Mouse (Mus musculus): ENCODE measurements around the gene Relch. TPM values are rescaled to one million over a fixed set of nuclear protein-coding genes. Genes with fewer than 3 reads are reported as not detected.
A peak's percentile ranks its signal among the peaks of the same experiment; 100 is the strongest.

Gene Relch
- polyA plus RNA-seq (2014; fragmentation: Nextera tagmentation; extraction: Ambion mirVana) = 26.2 and 33.5 TPM in 2 replicates

GRCm38 (mm10) chr1:105663171-105663961 lies at the start of gene Relch, which contains the start of gene Pign:
Relch (plus strand) TSS chr1:105663861.
Pign (minus strand) TSS chr1:105663677.
- H3K36me3 ChIP-seq (ENCODE audit: control insufficient read depth, insufficient read depth, low read length) = no peaks in the 10 kb centered on the region
- peak within 1 kb of the TSS; percentile 97 for H3K4me3 ChIP-seq (ENCODE audit: low read depth, low read length)
- no peaks in the 10 kb centered on the region for H3K4me1 ChIP-seq (replicated peaks; ENCODE audit: control insufficient read depth, insufficient read depth, low read length)
- ATAC-seq (ENCODE audit: low FRiP score) (peak; percentile 99), DNase-seq (ENCODE audit: low spot score) (peak; percentile 99)
- under 1% methylated on average over 40 of the region's 41 CpGs for WGBS
- H3K27me3 ChIP-seq (ENCODE audit: control insufficient read depth, insufficient read depth, low read length) = no peaks in the 10 kb centered on the region
- H3K9me3 ChIP-seq (ENCODE audit: control insufficient read depth, low read length) = no peaks in the 10 kb centered on the region
- peak within 1 kb of the TSS; percentile 77 for H3K9ac ChIP-seq (ENCODE audit: low read depth, low read length)
- peak within 1 kb of the TSS; percentile 81 for H3K27ac ChIP-seq (ENCODE audit: low read depth, low read length)
- H3K4me2 ChIP-seq (replicated peaks; ENCODE audit: low read depth, low read length) = peak within 1 kb of the TSS; percentile 90

- H3K9me3 ChIP-seq (ENCODE audit: control insufficient read depth, low read length) = no peaks in the 10 kb centered on the region
- 49% methylated on average over 3 of the region's 3 CpGs for WGBS
- no peak overlapping the region for H3K27ac ChIP-seq (ENCODE audit: low read depth, low read length)
- no peaks in the 10 kb centered on the region for H3K27me3 ChIP-seq (ENCODE audit: control insufficient read depth, insufficient read depth, low read length)
- no peak overlapping the region for H3K4me2 ChIP-seq (replicated peaks; ENCODE audit: low read depth, low read length)
- no peak overlapping the region for H3K4me3 ChIP-seq (ENCODE audit: low read depth, low read length)
- no peaks in the 10 kb centered on the region for H3K36me3 ChIP-seq (ENCODE audit: control insufficient read depth, insufficient read depth, low read length)
- H3K9ac ChIP-seq (ENCODE audit: low read depth, low read length) = no peak overlapping the region
- H3K4me1 ChIP-seq (replicated peaks; ENCODE audit: control insufficient read depth, insufficient read depth, low read length) = no peaks in the 10 kb centered on the region
- ATAC-seq (ENCODE audit: low FRiP score) (peak; percentile 45; the same call in 1 of the 2 replicates), DNase-seq (ENCODE audit: low spot score) (peak; percentile 58)
Measured at GRCm38 (mm10) chr1:105630481-105630880, 33.2 kb upstream of the Relch start.

- 94% methylated on average over 3 of the region's 3 CpGs for WGBS
- Histone ChIP-seq H3K9ac (ENCODE audit: low read depth, low read length) (no peak overlapping the region), H3K4me1 (replicated peaks; ENCODE audit: control insufficient read depth, insufficient read depth, low read length) (no peaks in the 10 kb centered on the region), H3K36me3 (ENCODE audit: control insufficient read depth, insufficient read depth, low read length) (no peaks in the 10 kb centered on the region), H3K4me3 (ENCODE audit: low read depth, low read length) (no peak overlapping the region), H3K4me2 (replicated peaks; ENCODE audit: low read depth, low read length) (no peak overlapping the region), H3K27me3 (ENCODE audit: control insufficient read depth, insufficient read depth, low read length) (no peaks in the 10 kb centered on the region), H3K9me3 (ENCODE audit: control insufficient read depth, low read length) (no peaks in the 10 kb centered on the region), H3K27ac (ENCODE audit: low read depth, low read length) (no peak overlapping the region)
- DNase-seq (ENCODE audit: low spot score) (no peak), ATAC-seq (ENCODE audit: low FRiP score) (no peak)
Measured at GRCm38 (mm10) chr1:105644093-105644492, 19.6 kb upstream of the Relch start.

- no peak for ATAC-seq (ENCODE audit: low FRiP score)
Measured at GRCm38 (mm10) chr1:105650650-105651049, 13.0 kb upstream of the Relch start.

GRCm38 (mm10) chr1:105653981-105654380 lies 9.7 kb upstream of the Relch start:
- Histone ChIP-seq H3K9me3 (ENCODE audit: control insufficient read depth, low read length) (no peaks in the 10 kb centered on the region), H3K27ac (ENCODE audit: low read depth, low read length) (no peak overlapping the region), H3K4me1 (replicated peaks; ENCODE audit: control insufficient read depth, insufficient read depth, low read length) (no peaks in the 10 kb centered on the region), H3K4me3 (ENCODE audit: low read depth, low read length) (no peak overlapping the region), H3K4me2 (replicated peaks; ENCODE audit: low read depth, low read length) (no peak overlapping the region), H3K9ac (ENCODE audit: low read depth, low read length) (no peak overlapping the region), H3K27me3 (ENCODE audit: control insufficient read depth, insufficient read depth, low read length) (no peaks in the 10 kb centered on the region), H3K36me3 (ENCODE audit: control insufficient read depth, insufficient read depth, low read length) (no peaks in the 10 kb centered on the region)
- ATAC-seq (ENCODE audit: low FRiP score) (no peak), DNase-seq (ENCODE audit: low spot score) (no peak)
- WGBS = 100% methylated on average over 1 of the region's 1 CpGs

More at GRCm38 (mm10) chr1:105650650-105651049, 13.0 kb upstream of the Relch start:
- H3K4me2 ChIP-seq (replicated peaks; ENCODE audit: low read depth, low read length) = no peak overlapping the region
- no peak overlapping the region for H3K27ac ChIP-seq (ENCODE audit: low read depth, low read length)
- no peaks in the 10 kb centered on the region for H3K36me3 ChIP-seq (ENCODE audit: control insufficient read depth, insufficient read depth, low read length)
- H3K4me3 ChIP-seq (ENCODE audit: low read depth, low read length) = no peak overlapping the region
- no peaks in the 10 kb centered on the region for H3K4me1 ChIP-seq (replicated peaks; ENCODE audit: control insufficient read depth, insufficient read depth, low read length)
- no peaks in the 10 kb centered on the region for H3K9me3 ChIP-seq (ENCODE audit: control insufficient read depth, low read length)
- H3K9ac ChIP-seq (ENCODE audit: low read depth, low read length) = no peak overlapping the region
- no peaks in the 10 kb centered on the region for H3K27me3 ChIP-seq (ENCODE audit: control insufficient read depth, insufficient read depth, low read length)
- DNase-seq (ENCODE audit: low spot score) = no peak
- 91% methylated on average over 1 of the region's 1 CpGs for WGBS

GRCm38 (mm10) chr1:105660015-105660414 lies 3.6 kb upstream of the Relch start:
- WGBS = 23% methylated on average over 3 of the region's 3 CpGs
- no peaks in the 10 kb centered on the region for H3K27me3 ChIP-seq (ENCODE audit: control insufficient read depth, insufficient read depth, low read length)
- no peaks in the 10 kb centered on the region for H3K9me3 ChIP-seq (ENCODE audit: control insufficient read depth, low read length)

GRCm38 (mm10) chr1:105662820-105663170 lies 866 bp upstream of the Relch start:
- DNase-seq (ENCODE audit: low spot score) (no peak), ATAC-seq (ENCODE audit: low FRiP score) (no peak)
- H3K36me3 ChIP-seq (ENCODE audit: control insufficient read depth, insufficient read depth, low read length) = no peaks in the 10 kb centered on the region
- WGBS = 14% methylated on average over 6 of the region's 6 CpGs
- H3K4me2 ChIP-seq (replicated peaks; ENCODE audit: low read depth, low read length) = peak overlapping the region; percentile 63
- no peaks in the 10 kb centered on the region for H3K4me1 ChIP-seq (replicated peaks; ENCODE audit: control insufficient read depth, insufficient read depth, low read length)
- H3K27ac ChIP-seq (ENCODE audit: low read depth, low read length) = no peak overlapping the region
- peak overlapping the region; percentile 97 for H3K4me3 ChIP-seq (ENCODE audit: low read depth, low read length)
- H3K9me3 ChIP-seq (ENCODE audit: control insufficient read depth, low read length) = no peaks in the 10 kb centered on the region
- H3K27me3 ChIP-seq (ENCODE audit: control insufficient read depth, insufficient read depth, low read length) = no peaks in the 10 kb centered on the region
- peak overlapping the region; percentile 57 for H3K9ac ChIP-seq (ENCODE audit: low read depth, low read length)

More at GRCm38 (mm10) chr1:105660015-105660414, 3.6 kb upstream of the Relch start:
- Histone ChIP-seq H3K9ac (ENCODE audit: low read depth, low read length) (no peak overlapping the region), H3K27ac (ENCODE audit: low read depth, low read length) (no peak overlapping the region), H3K4me3 (ENCODE audit: low read depth, low read length) (no peak overlapping the region), H3K4me1 (replicated peaks; ENCODE audit: control insufficient read depth, insufficient read depth, low read length) (no peaks in the 10 kb centered on the region), H3K36me3 (ENCODE audit: control insufficient read depth, insufficient read depth, low read length) (no peaks in the 10 kb centered on the region), H3K4me2 (replicated peaks; ENCODE audit: low read depth, low read length) (no peak overlapping the region)
- DNase-seq (ENCODE audit: low spot score) = peak; percentile 62
- ATAC-seq (ENCODE audit: low FRiP score) = no peak

GRCm38 (mm10) chr1:105663962-105664812 lies 526 bp downstream of the Relch start:
- H3K9me3 ChIP-seq (ENCODE audit: control insufficient read depth, low read length) = no peaks in the 10 kb centered on the region
- no peaks in the 10 kb centered on the region for H3K36me3 ChIP-seq (ENCODE audit: control insufficient read depth, insufficient read depth, low read length)
- peak overlapping the region; percentile 90 for H3K4me2 ChIP-seq (replicated peaks; ENCODE audit: low read depth, low read length)
- peak overlapping the region; percentile 77 for H3K9ac ChIP-seq (ENCODE audit: low read depth, low read length)
- DNase-seq (ENCODE audit: low spot score) (no peak), ATAC-seq (ENCODE audit: low FRiP score) (peak; percentile 62)
- peak overlapping the region; percentile 81 for H3K27ac ChIP-seq (ENCODE audit: low read depth, low read length)
- H3K4me3 ChIP-seq (ENCODE audit: low read depth, low read length) = peak overlapping the region; percentile 97
- no peaks in the 10 kb centered on the region for H3K4me1 ChIP-seq (replicated peaks; ENCODE audit: control insufficient read depth, insufficient read depth, low read length)
- no peaks in the 10 kb centered on the region for H3K27me3 ChIP-seq (ENCODE audit: control insufficient read depth, insufficient read depth, low read length)
- WGBS = under 1% methylated on average over 66 of the region's 68 CpGs

Data from hindbrain, embryonic 11.5 days (tissue).